In genomic region chr11:69966006-69966859, GRCm38 (mm10) we compare ENCODE assay signal across 8 mouse cellular contexts. TPM values are rescaled to one million over a fixed set of nuclear protein-coding genes. Genes with fewer than 3 reads are reported as not detected.
DNase-seq lines count a peak whose midpoint lies in the region; ATAC-seq lines count a peak whose summit lies in the region.

No protein-coding gene starts in this region.

- H3K9me3 ChIP-seq in heart, embryonic 15.5 days (replicated peaks), result no peaks in the 10 kb centered on the region

- peaks cover 20% of the 10 kb centered on the region for H3K4me1 ChIP-seq in heart, embryonic 15.5 days (replicated peaks)

- H3K27ac ChIP-seq in heart, embryonic 15.5 days, result no peak overlapping the region

- peak; percentile 26 for DNase-seq in CD4-positive helper T cell, adult 2 months (ENCODE audit: low read depth, low spot score)
- peak; percentile 77 for DNase-seq in ZHBTc4 (ENCODE audit: low read depth, low spot score)
- peak; percentile 59 to 87 for DNase-seq in kidney, postnatal 25 days
- peak; percentile 58 for DNase-seq in urinary bladder, postnatal 25 days (ENCODE audit: low spot score)
- no peak for DNase-seq in cerebellum, postnatal 4 days (ENCODE audit: low spot score in 2 of 2)
- DNase-seq in frontal cortex, postnatal 25 days (ENCODE audit: low spot score in 2 of 2), result no peak

- 1% methylated on average over 53 of the region's 59 CpGs for WGBS in heart, embryonic 15.5 days

- peak overlapping the region; percentile 84 for H3K4me2 ChIP-seq in heart, embryonic 15.5 days

- H3K36me3 ChIP-seq in heart, embryonic 15.5 days, result peaks cover 23% of the 10 kb centered on the region

- H3K9ac ChIP-seq in heart, embryonic 15.5 days, result peak overlapping the region; percentile 51

- ATAC-seq in heart, embryonic 15.5 days (replicated peaks; ENCODE audit: insufficient number of reproducible peaks, insufficient read depth, low FRiP score, low read depth), result peak; percentile 64
- ATAC-seq in megakaryocyte-erythroid progenitor cell, adult 5-6 weeks (replicated peaks; ENCODE audit: low FRiP score, low TSS enrichment, poor library complexity, severe bottlenecking), result peak; percentile 48; the same call in 1 of the 2 replicates

- H3K4me3 ChIP-seq in heart, embryonic 15.5 days, result peak overlapping the region; percentile 51

- H3K27me3 ChIP-seq in heart, embryonic 15.5 days, result peaks cover 65% of the 10 kb centered on the region

RNA-seq across cellular contexts. Expression of gene Cldn7, which starts 1.7 kb away (rescaled TPM):
- 3.8 and 13.9 TPM in 2 replicates for polyA plus RNA-seq in heart, embryonic 15.5 days (2015; fragmentation: Nextera tagmentation; extraction: Ambion mirVana)
- total RNA-seq in megakaryocyte-erythroid progenitor cell, adult 5-6 weeks (2014; fragmentation: Nextera tagmentation), result not detected in 2 replicates
- total RNA-seq in megakaryocyte-erythroid progenitor cell, adult 5-6 weeks (2017), result not detected in 2 replicates

RNA-seq across cellular contexts. Expression of gene Ctdnep1, which starts 14.7 kb away (rescaled TPM):
- 19.9 and 21.6 TPM in 2 replicates for polyA plus RNA-seq in heart, embryonic 15.5 days (2015; fragmentation: Nextera tagmentation; extraction: Ambion mirVana)
- 181 and 216 TPM in 2 replicates for total RNA-seq in megakaryocyte-erythroid progenitor cell, adult 5-6 weeks (2014; fragmentation: Nextera tagmentation)
- total RNA-seq in megakaryocyte-erythroid progenitor cell, adult 5-6 weeks (2017), result 9.8 and 38.6 TPM in 2 replicates

RNA-seq across cellular contexts. Expression of gene Elp5, which starts 16.1 kb away (rescaled TPM):
- 97.8 and 99.6 TPM in 2 replicates for polyA plus RNA-seq in heart, embryonic 15.5 days (2015; fragmentation: Nextera tagmentation; extraction: Ambion mirVana)
- 81.7 and 104 TPM in 2 replicates for total RNA-seq in megakaryocyte-erythroid progenitor cell, adult 5-6 weeks (2014; fragmentation: Nextera tagmentation)
- total RNA-seq in megakaryocyte-erythroid progenitor cell, adult 5-6 weeks (2017), result 66.4 and 82.7 TPM in 2 replicates

RNA-seq across cellular contexts. Expression of gene Slc2a4, which starts 18.2 kb away (rescaled TPM):
- polyA plus RNA-seq in heart, embryonic 15.5 days (2015; fragmentation: Nextera tagmentation; extraction: Ambion mirVana), result 42.0 and 42.6 TPM in 2 replicates
- total RNA-seq in megakaryocyte-erythroid progenitor cell, adult 5-6 weeks (2014; fragmentation: Nextera tagmentation), result 0.15 and 5.2 TPM in 2 replicates
- total RNA-seq in megakaryocyte-erythroid progenitor cell, adult 5-6 weeks (2017), result 0.19 and 0.88 TPM in 2 replicates

RNA-seq across cellular contexts. Expression of gene Gabarap, which starts 24.7 kb away (rescaled TPM):
- polyA plus RNA-seq in heart, embryonic 15.5 days (2015; fragmentation: Nextera tagmentation; extraction: Ambion mirVana), result 402 and 455 TPM in 2 replicates
- 267 and 278 TPM in 2 replicates for total RNA-seq in megakaryocyte-erythroid progenitor cell, adult 5-6 weeks (2014; fragmentation: Nextera tagmentation)
- total RNA-seq in megakaryocyte-erythroid progenitor cell, adult 5-6 weeks (2017), result 222 and 223 TPM in 2 replicates

Comparison
In these comparisons a context has a peak if more than half of its experiments do, and no peak if none do; other contexts are left out.
1. DNase-seq: peak in CD4-positive helper T cell, adult 2 months (single experiment), ZHBTc4 (single experiment), kidney, postnatal 25 days (2 of 2) and urinary bladder, postnatal 25 days (single experiment); none in cerebellum, postnatal 4 days (0 of 2) and frontal cortex, postnatal 25 days (0 of 2).